Mouse (Mus musculus) liver, adult 2 months (tissue): Measurements from ENCODE around the gene Lsmem1.

Experiments used
- CTCF ChIP-seq: fragments of 200-500 bp; IDR thresholded peaks from 2 replicates; pipeline ENCODE4 v1.5.1; 2011; ENCODE audit warnings: low read depth, low read length, control low read depth
- POLR2A ChIP-seq: fragments of 200-500 bp; IDR thresholded peaks from 2 replicates; pipeline ENCODE4 v1.6.1; 2011; ENCODE audit warnings: low read length, control low read depth; ENCODE audit not compliant: insufficient read depth; ENCODE audit errors: extremely low read depth

GRCm38 (mm10) chr12:40185474-40185873 lies 13.8 kb downstream of the Lsmem1 start:
- TF ChIP-seq POLR2A (no peak), CTCF (no peak)
